Mouse (Mus musculus) brain, embryonic 14.5 days (tissue): ENCODE data around the gene Rb1.

Experiments used
- CTCF ChIP-seq: fragments of 200-500 bp; IDR thresholded peaks from 2 replicates; pipeline ENCODE4 v1.5.1; 2012; ENCODE audit warnings: inconsistent platforms, mild to moderate bottlenecking, moderate library complexity, borderline replicate concordance; ENCODE audit not compliant: insufficient read depth, insufficient read length; ENCODE audit errors: extremely low read depth
- POLR2A ChIP-seq: fragments of 200-500 bp; IDR thresholded peaks from 2 replicates; pipeline ENCODE4 v1.6.1; 2012; ENCODE audit warnings: mild to moderate bottlenecking, inconsistent platforms, borderline replicate concordance; ENCODE audit not compliant: poor library complexity, insufficient read depth, insufficient read length, severe bottlenecking; ENCODE audit errors: extremely low read depth

DNA sequence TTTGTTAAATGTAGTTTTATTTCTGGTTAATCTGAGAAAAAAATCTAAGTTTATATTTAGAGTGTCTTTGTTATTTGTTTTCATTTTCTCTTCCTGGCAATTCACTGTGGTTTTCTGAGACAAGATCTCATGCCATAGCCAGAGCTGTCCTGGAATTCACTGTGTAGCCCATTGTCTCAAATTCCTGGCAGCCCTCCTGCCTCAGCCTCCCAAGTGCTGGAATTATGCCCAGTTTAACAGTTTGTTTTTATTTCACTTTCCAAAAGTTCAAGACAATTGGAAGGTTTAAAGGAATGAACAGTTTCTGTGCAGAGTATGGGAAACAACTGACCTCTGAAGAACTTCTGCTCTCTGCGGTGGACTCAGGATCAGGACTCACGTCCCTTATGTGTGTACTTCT, 4.2 kb upstream of the Rb1 start:
- TF ChIP-seq CTCF (no peak), POLR2A (no peak)
